Mouse (Mus musculus): ENCODE data around the gene E030018B13Rik. TPM values are rescaled to one million over a fixed set of nuclear protein-coding genes. Genes with fewer than 3 reads are reported as not detected.

The E030018B13Rik gene
- polyA plus RNA-seq, 1 experiment from 2014 or later: not detected

DNA sequence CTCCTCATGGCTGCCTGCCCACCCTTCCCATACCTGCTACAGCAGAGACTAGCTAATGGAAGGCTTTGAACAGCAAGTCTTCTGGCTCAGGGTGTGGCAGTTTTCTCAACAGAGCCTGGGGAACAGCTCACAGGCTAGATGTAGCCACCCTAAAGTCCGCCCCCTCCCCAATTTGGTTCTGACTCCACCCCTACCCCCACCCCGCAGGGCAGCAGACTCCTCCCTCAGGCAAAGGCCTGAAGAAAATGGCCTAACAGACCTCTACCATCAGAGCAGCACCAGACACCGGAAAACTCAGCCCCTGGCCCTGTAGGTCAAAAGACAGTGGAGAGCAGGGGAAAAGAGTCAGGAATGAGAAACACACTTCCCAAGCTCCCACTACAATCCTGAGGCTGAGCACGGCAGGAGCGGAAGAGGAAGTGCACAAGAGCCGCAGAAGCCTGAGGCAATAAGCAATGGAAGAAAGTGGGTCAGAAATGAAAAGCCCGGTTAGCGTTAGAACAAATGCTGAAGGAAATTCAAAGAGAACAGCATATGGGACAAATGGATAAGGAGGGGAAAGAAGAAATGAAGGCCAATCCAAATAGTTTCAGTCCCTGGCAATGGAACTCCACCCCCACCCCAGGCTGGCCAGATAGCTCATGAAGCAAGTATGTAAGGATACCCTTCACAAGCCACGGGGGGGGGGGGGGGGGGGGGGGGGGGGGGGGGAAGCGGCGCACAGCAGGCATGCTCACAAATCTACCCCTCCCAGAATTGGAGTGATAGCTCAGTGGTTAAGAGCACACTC, 8.0 kb upstream of the E030018B13Rik start:
- H3K4me3 ChIP-seq: no peak overlapping the region
- WGBS: 17% methylated on average over 11 of the region's 11 CpGs
- H3K27ac ChIP-seq (ENCODE audit: poor library complexity, severe bottlenecking): peak overlapping the region; percentile 76
- H3K27me3 ChIP-seq (replicated peaks): no peaks in the 10 kb centered on the region
- no peaks in the 10 kb centered on the region for H3K36me3 ChIP-seq
- ATAC-seq (ENCODE audit: insufficient number of reproducible peaks, low FRiP score): no peak
- H3K4me1 ChIP-seq (replicated peaks): peaks cover 77% of the 10 kb centered on the region
- peak overlapping the region; percentile 46; the same call in 1 of the 2 replicates for H3K9ac ChIP-seq
- H3K9me3 ChIP-seq (replicated peaks): no peaks in the 10 kb centered on the region
- peak overlapping the region; percentile 41 for H3K4me2 ChIP-seq

DNA sequence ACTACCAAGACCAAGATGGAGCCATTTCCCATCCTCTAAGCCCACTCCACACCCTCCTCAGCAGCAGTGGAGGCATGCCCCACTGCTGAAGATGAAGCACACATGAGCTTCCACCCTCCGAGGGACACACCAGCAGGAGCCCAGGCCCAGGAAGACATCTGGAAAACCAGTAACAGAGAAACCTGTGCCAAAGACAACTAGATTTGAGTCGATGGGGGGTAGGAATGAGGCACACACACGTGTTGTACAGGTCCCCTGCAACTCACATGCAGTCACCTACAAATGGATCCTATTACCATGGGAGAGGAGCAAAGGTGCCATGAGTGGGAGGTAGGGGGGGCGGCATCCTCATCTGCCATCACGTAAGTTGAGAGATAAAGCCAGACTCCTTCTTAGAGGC, 6.4 kb upstream of the E030018B13Rik start:
- no peaks in the 10 kb centered on the region for H3K27me3 ChIP-seq (replicated peaks)
- ATAC-seq (ENCODE audit: insufficient number of reproducible peaks, low FRiP score): no peak
- H3K4me3 ChIP-seq: no peak overlapping the region
- no peaks in the 10 kb centered on the region for H3K36me3 ChIP-seq
- peaks cover 84% of the 10 kb centered on the region for H3K4me1 ChIP-seq (replicated peaks)
- H3K27ac ChIP-seq (ENCODE audit: poor library complexity, severe bottlenecking): no peak overlapping the region
- WGBS: 42% methylated on average over 5 of the region's 5 CpGs
- no peaks in the 10 kb centered on the region for H3K9me3 ChIP-seq (replicated peaks)
- H3K4me2 ChIP-seq: no peak overlapping the region
- no peak overlapping the region for H3K9ac ChIP-seq

DNA sequence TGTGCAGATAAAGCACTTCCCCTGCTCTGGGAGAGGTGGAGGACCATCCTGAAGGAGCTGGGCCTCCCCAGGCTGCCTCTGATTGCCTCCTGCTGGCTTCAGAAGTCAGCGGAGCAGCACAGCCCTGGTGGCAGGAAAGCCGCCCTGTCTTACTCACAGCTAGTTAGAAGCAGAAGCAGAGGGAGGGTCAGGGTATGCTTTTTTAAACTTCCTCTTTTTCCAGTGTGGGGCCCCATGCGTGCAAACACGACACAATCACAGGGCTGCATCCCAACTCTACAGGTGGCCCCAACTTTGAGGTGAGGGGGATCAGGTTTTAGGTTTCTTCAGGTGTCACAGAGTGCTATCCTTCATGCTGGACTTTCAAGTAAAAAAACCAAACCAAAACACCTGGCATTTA, 5.7 kb upstream of the E030018B13Rik start:
- Histone ChIP-seq H3K27me3 (replicated peaks) (no peaks in the 10 kb centered on the region), H3K36me3 (no peaks in the 10 kb centered on the region), H3K4me1 (replicated peaks) (peaks cover 77% of the 10 kb centered on the region), H3K27ac (ENCODE audit: poor library complexity, severe bottlenecking) (0 out of 2 replicates have a peak overlapping the region, but pooled peaks have one; percentile 75), H3K4me3 (no peak overlapping the region), H3K4me2 (no peak overlapping the region), H3K9me3 (replicated peaks) (no peaks in the 10 kb centered on the region), H3K9ac (no peak overlapping the region)
- WGBS: 24% methylated on average over 4 of the region's 4 CpGs
- no peak for ATAC-seq (ENCODE audit: insufficient number of reproducible peaks, low FRiP score)

GRCm38 (mm10) chr7:63911383-63912233, 5.0 kb upstream of the E030018B13Rik start:
- H3K27me3 ChIP-seq (replicated peaks): no peaks in the 10 kb centered on the region
- peak overlapping the region; percentile 75 for H3K27ac ChIP-seq (ENCODE audit: poor library complexity, severe bottlenecking)
- peak; percentile 66 for ATAC-seq (ENCODE audit: insufficient number of reproducible peaks, low FRiP score)
- peak overlapping the region; percentile 37 for H3K4me2 ChIP-seq
- H3K36me3 ChIP-seq: no peaks in the 10 kb centered on the region
- H3K4me3 ChIP-seq: no peak overlapping the region
- no peaks in the 10 kb centered on the region for H3K9me3 ChIP-seq (replicated peaks)
- H3K4me1 ChIP-seq (replicated peaks): peaks cover 73% of the 10 kb centered on the region
- WGBS: 46% methylated on average over 8 of the region's 8 CpGs
- 0 out of 2 replicates have a peak overlapping the region, but pooled peaks have one; percentile 21 for H3K9ac ChIP-seq

GRCm38 (mm10) chr7:63912234-63912810, 4.3 kb upstream of the E030018B13Rik start:
- Histone ChIP-seq H3K27me3 (replicated peaks) (no peaks in the 10 kb centered on the region), H3K9me3 (replicated peaks) (no peaks in the 10 kb centered on the region), H3K4me3 (no peak overlapping the region), H3K27ac (ENCODE audit: poor library complexity, severe bottlenecking) (peak overlapping the region; percentile 75), H3K4me2 (peak overlapping the region; percentile 37), H3K9ac (no peak overlapping the region), H3K4me1 (replicated peaks) (peaks cover 75% of the 10 kb centered on the region), H3K36me3 (no peaks in the 10 kb centered on the region)
- ATAC-seq (ENCODE audit: insufficient number of reproducible peaks, low FRiP score): no peak
- 28% methylated on average over 7 of the region's 7 CpGs for WGBS

GRCm38 (mm10) chr7:63912924-63913723, 3.5 kb upstream of the E030018B13Rik start:
- ATAC-seq (ENCODE audit: insufficient number of reproducible peaks, low FRiP score): no peak
- H3K36me3 ChIP-seq: no peaks in the 10 kb centered on the region
- H3K4me3 ChIP-seq: no peak overlapping the region
- H3K9ac ChIP-seq: no peak overlapping the region
- peak overlapping the region; percentile 75; the same call in 1 of the 2 replicates for H3K27ac ChIP-seq (ENCODE audit: poor library complexity, severe bottlenecking)
- no peaks in the 10 kb centered on the region for H3K27me3 ChIP-seq (replicated peaks)
- H3K4me2 ChIP-seq: no peak overlapping the region; the same call in 1 of the 2 replicates
- peaks cover 76% of the 10 kb centered on the region for H3K4me1 ChIP-seq (replicated peaks)
- 51% methylated on average over 12 of the region's 12 CpGs for WGBS
- no peaks in the 10 kb centered on the region for H3K9me3 ChIP-seq (replicated peaks)

DNA sequence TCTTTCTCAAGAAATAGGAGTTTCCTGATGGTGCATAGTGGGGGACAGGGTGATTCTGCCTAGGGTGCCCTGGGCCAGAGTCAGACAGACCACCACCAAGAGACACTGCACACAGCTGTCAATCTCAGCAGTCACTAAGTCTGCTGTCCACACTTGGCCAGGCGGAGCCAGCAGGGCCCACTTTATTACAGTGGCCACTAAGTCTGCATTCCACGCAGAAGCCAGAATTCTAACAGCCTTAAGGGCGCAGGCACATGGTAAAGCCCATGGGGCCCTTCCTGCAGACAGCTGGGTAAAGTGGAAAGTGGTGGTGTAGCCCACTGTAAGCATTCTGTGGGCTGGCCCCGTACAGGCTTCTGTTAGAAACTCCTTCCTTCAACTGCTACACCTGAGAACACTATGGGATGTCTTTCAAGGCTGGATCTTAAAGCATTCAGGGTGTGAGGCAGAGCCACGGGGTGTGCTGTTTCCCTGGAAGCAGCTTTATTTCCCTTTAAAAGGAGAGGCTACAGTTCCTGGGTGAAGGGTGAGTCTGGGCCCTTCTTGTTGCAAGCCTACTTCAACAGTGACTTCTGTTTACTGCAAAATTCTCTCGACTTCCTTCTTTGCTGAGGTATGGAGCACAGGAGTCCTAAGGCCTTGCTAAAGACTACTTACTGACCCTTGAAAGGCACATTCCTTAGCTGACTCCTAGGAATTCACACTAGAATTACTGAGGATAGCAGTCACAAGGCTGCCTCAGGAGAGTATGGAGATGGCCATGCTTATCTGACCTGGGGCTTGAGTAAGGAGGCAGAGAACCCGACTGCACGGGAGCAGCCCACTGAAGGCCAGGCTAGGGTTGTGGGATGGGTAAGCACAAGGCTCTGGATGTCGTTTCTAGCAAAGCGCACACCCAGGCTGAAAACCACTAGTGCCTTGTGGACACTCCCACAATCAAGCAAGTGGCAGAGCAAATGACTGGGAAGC, 2.6 kb upstream of the E030018B13Rik start:
- no peak for ATAC-seq (ENCODE audit: insufficient number of reproducible peaks, low FRiP score)
- Histone ChIP-seq H3K36me3 (no peaks in the 10 kb centered on the region), H3K27ac (ENCODE audit: poor library complexity, severe bottlenecking) (peak overlapping the region; percentile 3; the same call in 1 of the 2 replicates)

GRCm38 (mm10) chr7:63914891-63915290, 1.8 kb upstream of the E030018B13Rik start:
- Histone ChIP-seq H3K27me3 (replicated peaks) (no peaks in the 10 kb centered on the region), H3K9me3 (replicated peaks) (no peaks in the 10 kb centered on the region), H3K4me1 (replicated peaks) (peaks cover 72% of the 10 kb centered on the region), H3K4me2 (no peak overlapping the region), H3K36me3 (no peaks in the 10 kb centered on the region), H3K9ac (no peak overlapping the region), H3K27ac (ENCODE audit: poor library complexity, severe bottlenecking) (no peak overlapping the region), H3K4me3 (no peak overlapping the region)
- ATAC-seq (ENCODE audit: insufficient number of reproducible peaks, low FRiP score): no peak
- WGBS: 87% methylated on average over 2 of the region's 2 CpGs

More for the DNA sequence above, 2.6 kb upstream of the E030018B13Rik start:
- H3K4me1 ChIP-seq (replicated peaks): peaks cover 69% of the 10 kb centered on the region
- 37% methylated on average over 10 of the region's 10 CpGs for WGBS
- no peak overlapping the region for H3K4me3 ChIP-seq
- no peak overlapping the region for H3K9ac ChIP-seq
- H3K27me3 ChIP-seq (replicated peaks): no peaks in the 10 kb centered on the region
- no peaks in the 10 kb centered on the region for H3K9me3 ChIP-seq (replicated peaks)
- no peak overlapping the region for H3K4me2 ChIP-seq

DNA sequence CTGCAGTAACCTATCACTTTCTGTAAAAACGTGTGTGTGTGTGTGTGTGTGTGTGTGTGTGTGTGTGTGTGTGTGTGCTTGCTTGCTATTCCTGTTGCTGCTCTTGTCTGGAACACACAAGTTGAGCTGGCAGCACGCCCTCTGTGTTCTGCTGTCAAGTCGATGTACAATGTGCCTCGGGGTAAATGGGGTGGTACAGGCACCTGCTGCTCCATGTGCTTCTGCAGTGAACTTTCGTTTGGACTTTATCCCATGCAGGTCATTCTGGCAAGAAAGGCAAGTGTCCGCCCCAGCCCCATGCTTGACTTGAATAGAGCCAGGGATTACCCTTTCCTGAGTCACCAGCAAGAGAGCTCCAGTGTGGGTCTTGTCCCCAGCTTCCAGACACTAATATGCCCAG, 1.0 kb downstream of the E030018B13Rik start:
- no peak for ATAC-seq (ENCODE audit: insufficient number of reproducible peaks, low FRiP score)
- no peaks in the 10 kb centered on the region for H3K36me3 ChIP-seq
- H3K4me3 ChIP-seq: no peak overlapping the region
- no peak overlapping the region for H3K9ac ChIP-seq
- WGBS: 77% methylated on average over 6 of the region's 6 CpGs
- H3K4me2 ChIP-seq: no peak overlapping the region
- no peaks in the 10 kb centered on the region for H3K27me3 ChIP-seq (replicated peaks)
- H3K27ac ChIP-seq (ENCODE audit: poor library complexity, severe bottlenecking): no peak overlapping the region
- H3K9me3 ChIP-seq (replicated peaks): no peaks in the 10 kb centered on the region
- H3K4me1 ChIP-seq (replicated peaks): peaks cover 63% of the 10 kb centered on the region
